Mouse (Mus musculus): Measurements from ENCODE around the gene Tuba1b.
A peak's percentile ranks its signal among the peaks of the same experiment; 100 is the strongest.
"Not testable (repeated sequence)": the region's sequence is repeated elsewhere in the genome, so short reads cannot be mapped to it uniquely, and the experiment has no call there.

Tuba1b gene

DNA sequence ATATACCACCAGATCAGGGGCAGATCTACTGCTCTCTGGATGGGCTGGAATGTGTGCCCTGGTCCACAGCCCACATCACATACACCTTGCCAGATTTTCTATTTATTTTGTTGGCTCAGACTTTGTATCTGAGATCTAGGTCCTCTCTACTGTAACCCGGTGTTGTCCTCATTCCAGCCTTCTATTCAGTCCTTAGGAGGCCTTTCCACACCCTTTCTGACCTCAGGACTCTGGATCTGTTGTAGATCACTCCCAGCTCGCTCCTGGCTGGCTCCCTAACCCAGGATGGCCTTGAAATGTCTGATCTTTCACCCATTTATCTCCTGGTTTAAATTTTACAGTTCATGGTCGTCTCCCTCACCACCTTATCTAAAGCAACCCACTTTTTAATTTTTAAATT is 9.7 kb downstream of the Tuba1b start:
- DNase-seq (ENCODE audit: low read depth), result no peak

DNA sequence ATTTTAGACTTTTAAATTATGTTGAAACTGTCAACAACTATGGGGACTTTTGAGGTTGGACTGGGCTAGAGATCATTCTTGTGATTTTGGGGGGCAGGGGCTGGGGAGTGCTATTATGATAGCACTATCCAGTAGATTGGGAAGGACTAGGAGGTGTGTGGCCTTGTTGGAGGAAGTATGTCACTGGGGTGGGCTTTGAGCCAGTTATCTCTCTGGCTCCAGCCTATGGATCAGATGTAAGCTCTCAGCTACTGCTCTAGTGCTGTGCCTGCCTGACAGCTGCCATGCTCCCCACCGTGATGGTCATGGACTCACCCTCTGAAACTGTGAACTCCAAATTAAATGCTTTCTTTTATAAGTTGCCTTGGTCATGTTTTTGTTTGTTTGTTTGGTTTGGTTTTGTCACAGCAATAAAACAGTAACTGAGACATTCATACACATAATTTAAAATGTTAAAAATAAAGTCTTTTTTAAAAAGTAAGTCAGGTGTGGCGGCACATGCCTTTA is 11.3 kb downstream of the Tuba1b start:
- no peak for DNase-seq (ENCODE audit: low read depth)

DNA sequence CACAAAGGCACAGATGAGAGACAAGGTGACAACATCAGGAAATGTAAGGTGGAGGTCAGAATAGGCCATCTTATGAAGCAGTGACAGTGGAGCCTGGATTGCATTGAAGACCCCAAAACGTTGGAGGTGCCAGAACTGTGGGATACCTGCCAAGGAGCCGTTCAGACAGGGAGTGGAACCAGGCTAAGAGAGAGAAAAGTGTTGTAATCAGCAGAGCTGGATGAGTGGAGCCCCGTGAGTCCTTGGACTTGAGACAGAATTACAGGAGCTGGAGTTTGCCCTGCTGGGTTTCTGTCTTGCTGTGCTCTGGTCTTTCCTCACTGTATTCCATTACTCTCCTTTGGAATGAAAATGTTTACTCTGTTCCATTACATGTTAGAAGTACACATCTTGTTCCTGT is 11.8 kb downstream of the Tuba1b start:
- no peak for DNase-seq (ENCODE audit: low read depth)

DNA sequence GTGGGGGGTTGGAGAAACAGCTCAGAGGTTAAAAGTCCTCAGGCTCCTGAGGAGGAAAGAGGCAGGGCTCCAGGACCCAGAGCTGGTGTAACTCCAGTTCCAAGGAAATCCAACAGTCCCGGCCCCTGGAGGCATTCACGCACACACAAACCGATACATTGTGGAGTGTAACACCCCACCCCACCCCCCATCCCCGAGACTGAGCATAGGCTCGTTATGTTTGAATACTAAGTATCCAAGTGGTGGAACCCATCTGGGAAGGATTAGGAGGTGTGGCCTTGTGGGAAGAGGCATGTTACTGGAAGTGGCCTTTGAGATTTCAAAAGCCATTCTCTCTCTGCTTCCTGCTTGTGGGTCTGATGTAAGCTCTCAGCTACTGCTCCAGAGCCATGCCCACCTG is 12.9 kb downstream of the Tuba1b start:
- DNase-seq (ENCODE audit: low read depth), result no peak

DNA sequence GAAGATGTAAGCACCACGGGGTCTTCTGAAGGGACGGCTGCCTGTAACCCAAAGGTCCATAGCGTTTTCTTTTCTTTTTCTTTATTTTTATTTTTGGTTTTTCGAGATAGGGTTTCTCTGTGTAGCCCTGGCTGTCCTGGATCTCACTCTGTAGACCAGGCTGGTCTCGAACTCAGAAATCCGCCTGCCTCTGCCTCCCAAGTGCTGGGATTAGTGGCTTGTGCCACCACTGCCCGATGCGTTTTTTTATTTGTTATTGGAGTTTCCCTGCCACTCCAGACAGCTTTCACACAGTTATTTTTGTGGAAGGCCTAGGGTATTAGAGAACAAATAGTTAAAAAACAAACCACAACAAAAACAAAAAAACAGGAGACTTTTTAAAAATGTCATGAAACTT is 15.9 kb downstream of the Tuba1b start:
- DNase-seq (ENCODE audit: low read depth), result not testable (repeated sequence)

DNA sequence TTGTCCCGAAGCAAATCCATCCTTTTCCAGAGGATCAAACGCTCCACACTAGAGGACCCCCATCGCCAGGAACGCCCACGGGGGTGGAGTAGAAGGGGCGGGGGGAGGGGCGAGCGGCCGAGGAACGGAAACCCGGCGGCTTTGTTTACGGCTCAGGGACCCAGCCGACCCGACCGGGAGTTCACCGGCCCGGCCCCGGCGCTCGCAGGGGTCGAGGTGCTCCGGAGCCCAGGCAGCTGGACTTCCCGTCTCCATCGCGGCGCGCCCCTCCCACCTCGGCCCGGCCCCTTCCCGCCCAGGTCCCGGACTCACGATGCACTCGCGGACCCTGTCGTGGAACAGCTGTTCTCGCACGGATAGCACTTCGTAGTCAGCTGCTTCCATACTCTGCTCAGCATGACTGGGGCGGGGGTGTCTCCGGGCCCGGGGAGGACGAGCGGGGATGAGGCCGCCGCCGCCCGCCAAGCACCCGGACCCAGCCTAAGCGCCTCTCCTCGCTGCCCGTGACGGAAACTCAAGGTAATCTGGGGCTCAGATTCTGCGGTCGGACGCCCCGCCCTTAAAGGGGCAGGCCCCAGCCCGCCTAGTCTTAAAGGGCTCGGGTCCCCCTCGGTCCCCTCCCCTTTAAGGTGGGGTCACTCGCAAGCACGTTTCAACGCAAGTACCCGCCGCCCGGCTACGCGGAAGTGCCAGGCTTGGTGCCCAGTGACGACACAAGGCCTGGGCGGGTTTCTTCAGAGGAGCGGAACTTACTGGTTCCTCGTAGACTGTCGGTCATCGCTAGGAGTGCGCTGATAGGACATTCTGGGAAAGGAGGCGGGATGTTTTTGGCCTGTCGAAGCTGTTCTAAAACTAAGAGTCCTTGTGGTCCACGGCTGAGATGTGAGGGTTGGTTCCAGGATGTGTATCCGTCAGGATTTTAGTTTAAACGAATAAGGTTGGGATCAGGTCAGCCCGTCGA is 16.5 kb downstream of the Tuba1b start, which contains the start of gene Lmbr1l:
Gene Lmbr1l (minus strand): TSS at position 694 of the 961 bp plus-strand sequence.
- peak; percentile 98 for DNase-seq (ENCODE audit: low read depth)

DNA sequence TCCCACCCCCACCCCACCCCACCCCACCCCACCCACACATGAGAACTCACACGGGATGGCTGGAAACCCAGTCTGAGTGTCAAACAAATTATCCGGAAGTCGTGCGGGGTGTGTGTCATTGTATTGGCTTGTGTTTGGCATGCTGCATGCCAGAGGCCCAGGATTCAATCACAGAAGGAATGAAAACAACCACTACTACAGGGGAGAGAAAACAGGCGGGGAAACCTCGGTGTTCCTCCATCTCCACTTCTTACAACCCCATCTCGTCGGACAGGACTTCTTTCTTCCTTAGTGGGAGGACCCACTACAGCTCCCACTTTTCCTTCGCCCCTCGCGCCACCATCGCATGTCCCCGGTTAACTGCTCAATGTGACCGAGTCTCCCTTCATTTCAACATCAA is 17.3 kb downstream of the Tuba1b start:
- DNase-seq (ENCODE audit: low read depth), result no peak

DNA sequence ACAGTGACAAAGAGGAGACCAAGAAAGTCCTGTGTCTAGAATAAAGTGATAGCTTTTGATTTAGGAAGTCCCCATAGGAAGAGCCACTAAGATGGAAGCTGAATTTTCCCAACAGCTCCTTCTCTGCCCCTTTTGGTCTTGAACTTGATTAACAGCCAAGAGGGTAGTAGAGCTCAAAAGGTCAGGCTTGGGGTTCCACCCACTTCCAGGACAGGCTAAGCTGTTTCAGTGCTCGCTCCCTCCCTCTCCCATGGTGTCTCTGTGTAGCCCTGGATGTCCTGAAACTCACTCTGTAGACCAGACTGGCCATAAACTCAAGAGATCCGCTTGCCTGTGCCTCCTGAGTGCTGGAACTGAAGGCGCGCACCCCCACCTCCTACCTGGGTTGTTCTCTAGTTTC is 18.3 kb downstream of the Tuba1b start:
- DNase-seq (ENCODE audit: low read depth), result no peak

DNA sequence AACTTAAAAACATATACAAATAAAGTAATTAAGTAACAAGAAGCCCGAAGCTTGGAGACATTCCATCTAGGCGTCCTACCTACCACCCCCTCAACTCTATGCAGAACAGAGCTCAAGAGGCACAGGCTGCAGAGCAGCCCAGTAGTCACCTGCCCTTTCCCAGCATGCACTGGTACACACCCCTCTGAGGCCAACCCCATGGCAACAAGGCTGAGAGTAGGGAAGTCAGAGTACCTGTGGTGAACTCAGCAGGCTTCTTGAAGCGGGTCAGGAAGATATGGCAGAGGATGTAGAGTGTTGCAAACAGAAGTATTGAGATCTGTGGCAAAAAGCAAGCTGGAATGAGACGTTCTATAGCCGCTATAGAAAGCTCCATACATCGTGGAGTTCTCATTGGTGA is 19.5 kb downstream of the Tuba1b start:
- DNase-seq (ENCODE audit: low read depth), result no peak

DNA sequence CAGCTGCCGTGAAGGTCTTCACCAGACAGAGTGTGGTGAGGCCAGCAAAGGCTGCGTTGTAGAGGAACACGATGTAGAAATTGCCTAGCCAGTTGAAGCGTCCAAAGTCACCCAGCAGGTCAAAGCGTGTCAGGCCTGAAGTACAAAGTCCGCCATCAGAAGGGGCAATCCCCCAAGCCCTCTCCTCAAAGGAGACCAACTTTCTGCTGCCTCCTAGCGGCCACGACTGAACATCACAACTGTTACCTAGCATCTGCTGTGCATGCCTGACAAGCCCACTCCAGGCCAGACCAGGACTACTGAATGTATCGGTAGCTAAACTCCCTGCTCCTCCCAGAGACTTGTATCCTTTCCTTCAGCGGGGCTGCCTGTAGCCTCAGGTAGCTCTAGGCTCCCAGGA is 29.7 kb downstream of the Tuba1b start:
- no peak for DNase-seq (ENCODE audit: low read depth)

DNA sequence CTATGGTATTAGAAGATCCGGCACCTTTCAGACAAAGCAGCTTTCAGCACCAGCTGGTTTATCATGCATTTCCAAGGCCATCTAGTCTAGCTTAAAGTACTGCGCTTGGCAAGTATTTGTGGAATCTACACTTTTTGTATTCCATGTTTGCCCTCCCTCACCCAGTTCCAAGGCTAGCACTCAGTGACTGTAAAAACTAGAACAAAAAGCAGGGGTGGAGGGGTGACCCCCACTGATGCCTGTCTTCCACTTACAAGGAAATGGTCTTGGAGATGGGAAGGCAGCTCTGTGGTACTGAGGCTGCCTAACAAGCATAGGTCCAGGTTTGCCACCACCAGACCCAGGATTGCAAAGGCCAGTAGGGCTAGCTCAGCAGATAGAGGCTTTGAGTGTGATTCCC is 31.8 kb downstream of the Tuba1b start:
- DNase-seq (ENCODE audit: low read depth), result no peak

DNA sequence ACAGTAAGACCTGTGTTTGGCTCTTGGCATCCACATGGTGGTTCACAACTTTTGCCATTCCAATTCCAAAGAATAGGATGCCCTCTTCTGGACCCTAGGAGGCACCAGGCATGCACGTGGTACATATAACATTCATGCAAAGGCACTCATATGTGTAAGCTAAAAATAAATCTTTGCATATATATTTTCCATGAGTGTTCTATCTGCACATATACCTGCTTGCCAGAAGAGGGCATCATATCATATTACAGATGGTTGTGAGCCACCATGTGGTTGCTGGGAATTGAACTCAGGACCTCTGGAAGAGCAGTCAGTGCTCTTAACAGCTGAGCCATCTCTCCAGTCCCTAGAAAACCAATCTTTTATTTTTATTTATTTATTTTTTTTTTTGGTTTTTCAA is 32.8 kb downstream of the Tuba1b start:
- no peak for DNase-seq (ENCODE audit: low read depth)

DNA sequence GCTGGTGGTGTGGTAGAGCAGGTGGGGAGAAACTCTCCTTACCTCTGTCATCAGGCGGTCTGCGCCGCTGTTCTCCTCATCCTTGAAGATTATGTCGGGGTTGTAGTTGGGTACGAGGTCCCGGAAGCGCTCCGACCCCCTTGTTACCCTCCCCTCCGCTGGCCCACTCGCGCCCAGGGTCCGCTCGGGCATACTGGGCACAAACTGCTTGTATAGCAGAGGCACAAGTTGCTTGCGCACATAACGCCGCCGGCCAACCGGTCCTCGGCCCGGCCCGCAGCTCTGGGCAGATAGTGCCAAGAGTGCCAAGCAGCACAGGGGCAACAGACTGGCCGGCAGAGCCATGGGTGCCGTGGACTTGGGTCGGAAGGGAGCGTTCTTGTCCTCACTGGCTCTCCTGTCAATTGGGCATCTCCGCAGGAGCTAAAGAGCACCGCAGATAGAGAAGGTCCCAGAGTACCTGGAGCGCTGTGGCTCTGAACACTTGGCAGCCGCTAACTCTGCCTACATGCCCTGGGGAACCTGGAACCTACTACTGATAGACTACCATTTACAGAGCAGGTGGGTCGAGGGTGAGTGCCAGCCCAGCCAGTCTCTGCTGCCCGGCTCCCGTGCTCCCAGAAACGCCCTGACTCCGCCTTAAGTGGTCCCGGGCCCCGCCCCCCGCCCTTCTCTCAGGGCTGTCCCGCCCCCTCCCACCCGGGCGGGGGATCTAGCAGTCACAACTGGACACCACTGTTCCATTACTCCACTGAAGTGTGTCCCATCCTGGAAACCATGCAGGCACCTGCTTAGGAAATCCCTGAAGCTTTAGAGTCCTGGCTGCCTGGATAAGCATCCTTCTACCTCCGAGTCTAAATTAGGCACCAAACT is 36.2 kb downstream of the Tuba1b start, which contains the start of gene Dhh:
Gene Dhh (minus strand): TSS at position 613 of the 873 bp plus-strand sequence.
- no peak for DNase-seq (ENCODE audit: low read depth)

DNA sequence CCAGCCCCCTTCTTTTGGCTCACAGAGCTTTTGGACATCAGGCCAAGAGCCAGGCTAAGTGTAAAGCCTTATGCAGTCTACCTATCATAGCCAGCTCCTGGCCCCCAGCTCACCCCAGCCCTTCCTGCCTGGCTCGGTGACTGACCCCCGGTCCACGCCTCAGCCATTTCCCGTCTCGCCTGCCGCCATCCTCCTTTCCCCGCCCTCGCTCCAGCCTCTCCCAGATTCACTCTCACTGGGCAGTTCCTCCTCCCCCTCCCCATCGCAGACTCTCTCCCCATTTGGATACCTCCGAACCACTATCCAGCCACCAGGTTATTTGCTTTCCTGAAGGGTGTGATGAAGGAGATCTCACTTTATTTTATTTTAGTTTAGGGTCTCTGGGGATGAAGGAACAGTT is 36.9 kb downstream of the Tuba1b start:
- DNase-seq (ENCODE audit: low read depth), result no peak

DNA sequence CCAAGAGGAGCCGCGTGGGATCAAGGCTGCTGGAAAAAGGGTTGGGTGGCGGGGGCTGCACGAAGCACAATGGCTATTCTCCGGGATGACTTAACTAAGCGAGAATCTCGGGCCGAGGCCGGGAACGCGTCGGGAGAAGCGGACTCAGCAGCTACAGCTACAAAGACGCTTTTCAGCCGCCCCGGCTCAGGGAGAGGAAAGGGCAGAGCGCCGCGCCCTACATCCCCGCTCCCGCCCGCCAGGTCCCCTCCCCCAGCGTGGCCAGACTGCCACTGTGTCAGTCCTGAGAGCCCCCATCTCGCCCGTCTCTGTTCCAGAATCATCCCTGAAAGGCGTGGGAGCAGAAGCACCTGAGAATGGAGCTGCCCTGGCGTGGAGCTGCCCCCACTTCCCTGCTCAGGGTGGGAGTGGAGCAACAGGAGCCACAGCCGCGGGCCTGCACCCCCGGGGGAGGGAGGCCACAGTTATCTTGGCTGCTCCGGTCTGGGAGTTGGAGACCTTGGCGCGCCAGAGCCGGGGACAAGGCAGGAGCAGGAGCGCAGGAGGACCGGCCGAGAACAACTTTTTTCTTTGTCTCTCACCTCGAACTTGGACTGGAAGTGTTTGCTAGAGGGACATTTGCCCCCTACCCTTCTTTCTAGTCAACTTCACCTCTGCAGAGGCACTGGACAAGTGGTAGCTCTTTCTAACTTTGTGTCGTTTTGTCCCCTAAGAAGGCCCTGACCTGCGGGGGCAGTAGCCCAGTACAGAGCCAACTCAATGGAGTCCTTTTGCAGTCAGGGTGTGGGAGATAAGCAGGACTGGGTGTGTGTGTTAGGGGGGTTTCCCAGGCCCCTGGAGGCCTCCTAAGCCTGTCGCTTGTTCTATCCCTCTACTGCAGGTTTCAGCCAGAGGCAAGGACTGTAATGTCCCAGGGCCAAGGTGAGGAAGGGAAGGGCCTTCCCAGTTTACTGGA is 38.5 kb downstream of the Tuba1b start:
- DNase-seq (ENCODE audit: low read depth), result no peak

DNA sequence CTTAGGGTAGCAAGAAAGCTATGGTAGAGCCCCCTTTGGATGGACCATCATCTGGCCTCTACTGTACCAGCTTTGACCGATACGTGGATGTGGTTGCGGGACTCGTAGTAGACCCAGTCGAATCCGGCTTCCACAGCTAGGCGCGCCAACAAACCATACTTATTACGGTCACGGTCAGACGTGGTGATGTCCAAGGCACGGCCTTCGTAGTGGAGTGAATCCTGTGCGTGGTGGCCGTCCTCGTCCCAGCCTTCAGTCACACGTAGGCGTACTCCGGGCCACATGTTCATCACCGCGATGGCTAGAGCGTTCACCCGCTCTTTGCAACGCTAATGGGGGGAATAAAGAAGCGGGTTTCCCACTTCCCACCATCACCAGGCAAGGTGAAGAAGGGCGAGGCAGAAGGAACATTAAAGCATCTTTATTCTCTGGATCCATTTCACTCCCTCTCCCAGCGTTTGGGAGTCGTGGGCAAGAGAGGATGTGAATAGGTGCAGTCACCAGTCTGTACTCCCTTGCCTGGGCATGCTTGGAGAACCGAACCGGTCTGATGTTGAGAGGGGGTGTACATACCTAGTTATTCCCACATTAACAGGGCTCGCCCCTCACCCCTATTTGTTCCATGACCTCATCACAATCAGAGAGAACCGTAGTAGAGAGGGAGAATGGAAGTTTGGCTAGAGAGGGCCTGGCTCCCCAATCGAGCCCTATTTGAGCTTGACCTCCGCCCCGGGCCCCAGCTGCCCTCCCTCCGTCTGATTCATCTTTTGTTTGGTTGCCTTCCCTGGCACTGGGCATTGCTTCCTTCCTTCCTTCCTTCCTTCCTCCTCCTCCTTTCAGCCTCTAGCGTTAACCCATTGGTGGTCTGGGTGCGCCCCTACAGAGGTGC is 39.4 kb downstream of the Tuba1b start:
- no peak for DNase-seq (ENCODE audit: low read depth)

DNA sequence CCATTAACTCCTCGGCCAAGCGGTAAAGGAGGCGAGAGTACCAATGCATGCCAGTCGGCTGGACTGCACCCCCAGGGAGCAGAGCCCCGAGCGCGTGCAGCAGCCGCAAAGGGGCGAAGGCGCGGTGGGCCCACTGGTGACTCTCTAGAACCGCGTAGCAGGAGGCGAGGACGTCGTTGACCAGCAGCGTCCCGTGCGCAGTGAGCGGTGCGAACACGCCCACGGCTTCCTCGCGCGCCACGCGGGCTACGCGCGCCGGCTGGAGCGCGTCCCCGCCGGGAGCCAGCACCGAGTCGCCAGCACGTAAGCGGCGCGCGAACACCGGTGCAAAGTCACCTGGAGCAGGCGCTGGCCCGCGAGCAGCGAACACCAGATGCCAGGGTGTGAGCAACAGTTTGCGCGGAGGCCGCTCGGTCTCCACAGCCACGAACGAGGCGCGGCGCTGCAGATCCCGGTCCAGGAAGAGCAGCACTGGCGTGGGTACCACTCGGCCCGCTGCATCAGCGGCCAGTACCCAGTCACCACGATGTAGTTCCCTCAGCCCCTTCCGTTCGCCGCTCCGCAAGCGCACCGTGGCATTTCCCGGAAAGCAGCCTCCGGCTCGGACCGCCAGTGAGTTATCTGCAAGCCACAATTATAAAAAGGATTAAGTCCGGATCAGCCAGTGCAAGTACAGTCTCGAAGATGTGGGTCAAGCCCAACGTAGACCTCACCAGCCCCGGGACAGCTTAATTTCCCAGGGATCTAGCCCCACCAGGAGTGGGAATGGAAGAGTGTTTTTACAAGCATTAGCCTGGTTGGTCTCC is 40.2 kb downstream of the Tuba1b start, which contains the start of gene Rhebl1:
Gene Rhebl1 (minus strand): TSS at position 601 of the 806 bp plus-strand sequence.
- no peak for DNase-seq (ENCODE audit: low read depth)

DNA sequence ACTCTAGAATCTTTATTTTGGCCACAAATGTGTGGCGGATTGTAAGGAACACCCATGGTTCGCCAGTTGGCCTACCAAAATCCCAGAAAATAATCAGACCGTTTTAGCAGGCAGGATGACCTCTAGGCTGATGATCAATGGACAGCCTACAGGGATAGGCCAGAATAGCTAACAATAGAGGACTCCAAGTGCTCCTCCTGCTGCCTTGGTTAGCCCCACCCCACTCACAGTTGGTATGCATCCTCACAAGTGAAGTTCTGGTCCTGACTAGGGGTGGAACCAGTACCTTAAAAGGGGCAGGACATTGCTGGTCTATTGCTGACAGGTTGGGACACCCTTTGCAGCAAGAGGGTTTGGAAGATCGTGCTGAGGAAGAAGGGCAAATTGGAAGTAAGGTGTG is 41.3 kb downstream of the Tuba1b start:
- no peak for DNase-seq (ENCODE audit: low read depth)

DNA sequence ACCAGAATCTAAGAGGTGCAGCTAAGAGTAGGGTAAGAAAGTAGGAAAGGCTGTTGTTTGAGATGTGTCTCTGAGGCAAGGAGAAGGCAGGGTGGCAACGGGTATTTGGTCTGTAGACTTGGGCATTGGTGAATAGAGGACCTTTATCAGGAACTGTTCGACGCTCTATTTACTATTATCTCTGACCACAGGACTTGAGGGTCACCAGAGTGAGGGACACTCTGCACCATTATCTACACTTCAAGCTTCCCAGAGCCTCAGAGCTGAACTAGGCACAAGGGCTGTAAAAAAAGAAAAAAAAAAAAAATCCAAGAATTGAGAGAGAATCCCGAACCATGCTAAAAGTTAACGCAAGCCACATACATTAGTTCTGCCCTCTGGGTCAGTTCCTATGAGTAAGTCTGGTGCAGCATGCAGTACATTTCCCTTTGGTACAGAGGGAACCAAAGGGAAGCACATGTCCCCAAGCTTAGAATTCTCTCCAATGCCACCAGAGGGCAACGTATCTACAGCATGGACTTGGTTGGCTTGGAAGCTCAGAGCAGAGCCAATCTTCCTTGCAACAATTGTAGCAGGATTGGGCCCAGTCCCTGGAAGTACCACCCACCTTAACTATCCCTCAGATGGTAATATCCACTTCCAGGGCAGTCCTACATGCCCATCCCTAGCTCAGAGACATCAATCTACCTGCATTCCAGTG is 42.3 kb downstream of the Tuba1b start:
- peak; percentile 63 for DNase-seq (ENCODE audit: low read depth)
